Mouse (Mus musculus) adrenal gland, postnatal 36 days (tissue): ENCODE data around the gene Tmem189. TPM values are rescaled to one million over a fixed set of nuclear protein-coding genes. Genes with fewer than 3 reads are reported as not detected.

Experiments
- DNase-seq, 2 experiments: peaks; one replicate each; pipeline ENCODE4 v3.0.0; 2021; ENCODE audit warnings: mixed read lengths in 1 of 2
- total RNA-seq, 2 experiments: library from RNA; stranded (reverse); gene quantifications; 2 replicates each; pipeline ENCODE4 v1.2.3; 2021

The Tmem189 gene
- total RNA-seq, 2 experiments from 2014 or later: 27.2 to 34.3 TPM

- no peak for DNase-seq
Measured at GRCm38 (mm10) chr2:167701472-167701871, 11.8 kb upstream of the Tmem189 start.

- DNase-seq: peak; percentile 52 to 70
Measured at GRCm38 (mm10) chr2:167700018-167700417, 10.4 kb upstream of the Tmem189 start.

GRCm38 (mm10) chr2:167697902-167698301 is 8.3 kb upstream of the Tmem189 start:
- DNase-seq: peak; percentile 80

- peak; percentile 63 to 65 for DNase-seq
Measured at GRCm38 (mm10) chr2:167696143-167696542, 6.5 kb upstream of the Tmem189 start.

- DNase-seq: no peak
Measured at GRCm38 (mm10) chr2:167695491-167695890, 5.9 kb upstream of the Tmem189 start.

- DNase-seq: no peak
Measured at GRCm38 (mm10) chr2:167694963-167695362, 5.3 kb upstream of the Tmem189 start.

GRCm38 (mm10) chr2:167694244-167694643 is 4.6 kb upstream of the Tmem189 start:
- DNase-seq: peak in 1 of 2 experiments; percentile 66

GRCm38 (mm10) chr2:167693540-167693939 is 3.9 kb upstream of the Tmem189 start:
- DNase-seq: no peak

- DNase-seq: no peak
Measured at GRCm38 (mm10) chr2:167692831-167693230, 3.2 kb upstream of the Tmem189 start.

GRCm38 (mm10) chr2:167691871-167692661 is 2.4 kb upstream of the Tmem189 start:
- peak in 1 of 2 experiments; percentile 39 for DNase-seq

- no peak for DNase-seq
Measured at GRCm38 (mm10) chr2:167691410-167691809, 1.8 kb upstream of the Tmem189 start.

GRCm38 (mm10) chr2:167690962-167691311 is 1.3 kb upstream of the Tmem189 start:
- peak; percentile 52 for DNase-seq

- DNase-seq: peak; percentile 78 to 82
Measured at GRCm38 (mm10) chr2:167690219-167690961, 768 bp upstream of the Tmem189 start.

GRCm38 (mm10) chr2:167688498-167689451 is 847 bp downstream of the Tmem189 start, which contains the start of gene Cebpb:
Cebpb (plus strand) TSS chr2:167688915.
- peak; percentile 92 to 95 for DNase-seq

GRCm38 (mm10) chr2:167688126-167688497 is 1.5 kb downstream of the Tmem189 start:
- peak; percentile 69 to 73 for DNase-seq

- peak; percentile 92 to 93 for DNase-seq
Measured at GRCm38 (mm10) chr2:167687651-167688101, 1.9 kb downstream of the Tmem189 start.

GRCm38 (mm10) chr2:167687250-167687586 is 2.4 kb downstream of the Tmem189 start:
- DNase-seq: no peak

- DNase-seq: peak; percentile 68 to 81
Measured at GRCm38 (mm10) chr2:167686382-167687249, 3.0 kb downstream of the Tmem189 start.

GRCm38 (mm10) chr2:167685865-167686264 is 3.8 kb downstream of the Tmem189 start:
- DNase-seq: peak; percentile 31 to 65

- peak; percentile 93 to 96 for DNase-seq
Measured at GRCm38 (mm10) chr2:167685137-167685536, 4.5 kb downstream of the Tmem189 start.

GRCm38 (mm10) chr2:167683721-167684120 is 5.9 kb downstream of the Tmem189 start:
- no peak for DNase-seq
